Mouse (Mus musculus) midbrain, embryonic 11.5 days (tissue): ENCODE measurements at regions not wholly inside any gene's neighbourhood (a gene's known extent, or its start where the extent isn't known, plus 50 kb on each side); places are given as distances from the start of the nearest gene placed in this dataset. TPM values are rescaled to one million over a fixed set of nuclear protein-coding genes. Genes with fewer than 3 reads are reported as not detected.

ENCODE experiments used
- ATAC-seq: fragments of 200-750 bp; cut with Nextera tagmentation; 2 replicates; pipeline ENCODE4 v1.8.0; 2017; ENCODE audit warnings: moderate TSS enrichment, moderate library complexity; ENCODE audit not compliant: low FRiP score
- DNase-seq: peaks from one replicate; pipeline ENCODE4 v3.0.0; 2015; ENCODE audit warnings: low spot score; ENCODE audit errors: missing footprints
- H3K27ac ChIP-seq: fragments of 300-500 bp; sonication (generic); 2 replicates; pipeline ENCODE4 v1.5.1; 2014; ENCODE audit warnings: low read depth, low read length
- H3K27me3 ChIP-seq: fragments of 300-500 bp; sonication (generic); 2 replicates; pipeline ENCODE4 v1.6.1; 2014; ENCODE audit warnings: mild to moderate bottlenecking, low read length, moderate library complexity, mixed read lengths; ENCODE audit not compliant: control insufficient read depth, insufficient read depth
- H3K36me3 ChIP-seq: fragments of 300-500 bp; sonication (generic); 2 replicates; pipeline ENCODE4 v1.6.1; 2014; ENCODE audit warnings: mild to moderate bottlenecking, low read length, moderate library complexity, mixed read lengths; ENCODE audit not compliant: control insufficient read depth, insufficient read depth
- H3K4me1 ChIP-seq: fragments of 300-500 bp; sonication (generic); 2 replicates; pipeline ENCODE4 v1.6.1; 2014; ENCODE audit warnings: low read length; ENCODE audit not compliant: control insufficient read depth, insufficient read depth
- H3K4me2 ChIP-seq: fragments of 300-500 bp; sonication (generic); 2 replicates; pipeline ENCODE4 v1.6.1; 2014; ENCODE audit warnings: mild to moderate bottlenecking, moderate library complexity
- H3K4me3 ChIP-seq: fragments of 300-500 bp; sonication (generic); 2 replicates; pipeline ENCODE4 v1.5.1; 2014; ENCODE audit warnings: low read depth, low read length
- H3K9ac ChIP-seq: fragments of 300-500 bp; sonication (generic); 2 replicates; pipeline ENCODE4 v1.6.1; 2014; ENCODE audit warnings: low read length
- H3K9me3 ChIP-seq: fragments of 300-500 bp; sonication (generic); 2 replicates; pipeline ENCODE4 v1.6.1; 2016; ENCODE audit warnings: low read length; ENCODE audit not compliant: control insufficient read depth
- WGBS: fragments of 180-500 bp; shearing (Covaris S2); extraction: QIAGEN DNeasy Blood & Tissue Kit; methylation state at CpG from one replicate; pipeline ENCODE4 v1.1.7; 2014; 5-methylcytosine and 5-hydroxymethylcytosine counted together
- microRNA-seq: library from miRNA; unstranded; fragments of <30 nt; microRNA quantifications from one replicate; pipeline ENCODE4, GENCODE M21; 2017

DNA sequence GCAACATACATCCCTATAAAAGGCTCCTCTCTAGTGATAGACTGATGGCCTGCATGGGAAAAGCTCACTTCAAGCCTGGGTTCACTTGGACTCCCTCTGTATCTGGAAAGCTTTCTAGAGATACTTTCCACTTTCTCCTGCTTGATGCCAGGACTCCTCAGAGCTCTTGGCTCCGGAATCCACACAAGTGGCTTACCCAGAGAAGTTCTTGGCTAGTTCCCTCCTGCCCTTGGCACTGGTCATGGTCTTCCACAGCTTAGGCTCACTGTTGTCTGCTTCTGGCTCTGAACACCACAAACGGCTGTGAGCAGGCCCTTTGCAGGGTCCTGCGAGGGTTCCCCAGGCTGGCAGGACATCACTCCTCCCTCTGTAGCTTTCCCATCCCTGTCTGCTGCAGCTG lies 54.1 kb upstream of the Adgra1 start:
- Histone ChIP-seq H3K27ac (no peak overlapping the region), H3K27me3 (no peaks in the 10 kb centered on the region), H3K9me3 (no peaks in the 10 kb centered on the region), H3K9ac (no peak overlapping the region), H3K4me2 (no peak overlapping the region), H3K4me3 (no peak overlapping the region), H3K36me3 (no peaks in the 10 kb centered on the region), H3K4me1 (no peaks in the 10 kb centered on the region)
- DNase-seq (no peak), ATAC-seq (no peak)
- WGBS, result 92% methylated on average over 3 of the region's 3 CpGs

DNA sequence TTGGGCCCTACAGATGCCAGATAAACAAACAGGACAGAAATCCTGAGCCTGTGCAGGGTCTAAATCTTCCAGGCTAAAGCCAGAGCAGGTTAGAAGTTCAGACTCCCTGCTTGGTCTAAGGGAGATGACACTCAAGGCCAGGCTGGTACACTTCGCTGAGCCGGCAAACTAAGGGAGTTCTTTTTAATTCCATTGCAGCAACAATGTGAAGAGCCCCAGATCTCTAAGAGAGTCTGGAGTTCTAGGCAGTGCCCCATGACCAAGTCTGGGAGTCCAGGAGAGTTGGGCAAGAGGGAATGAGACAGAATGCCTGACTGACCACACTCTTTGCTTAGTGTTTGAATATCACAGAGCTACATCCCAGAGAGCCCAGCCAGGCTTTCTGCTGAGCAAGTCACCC lies 52.5 kb upstream of the Adgra1 start:
- no peak for ATAC-seq
- 80% methylated on average over 2 of the region's 2 CpGs for WGBS
- Histone ChIP-seq H3K9me3 (no peaks in the 10 kb centered on the region), H3K9ac (no peak overlapping the region), H3K4me3 (no peak overlapping the region), H3K4me2 (no peak overlapping the region), H3K27me3 (no peaks in the 10 kb centered on the region), H3K27ac (no peak overlapping the region), H3K36me3 (no peaks in the 10 kb centered on the region), H3K4me1 (no peaks in the 10 kb centered on the region)
- DNase-seq, result no peak

Small RNA genes lying in the stretch of these regions (microRNA-seq; reads per million reads assigned to microRNA genes)
- not detected for gene Mir6401
